Mouse (Mus musculus) telencephalon, adult 2 months (tissue): ENCODE measurements around the gene Lgals2.
"Not testable (repeated sequence)": the region's sequence is repeated elsewhere in the genome, so short reads cannot be mapped to it uniquely, and the experiment has no call there.

Source experiments
- DNase-seq: peaks from one replicate; pipeline ENCODE4 v3.0.0-alpha.2; 2011; ENCODE audit warnings: low read depth, low spot score

The Lgals2 gene

GRCm38 (mm10) chr15:78874989-78875388 lies 19.7 kb upstream of the Lgals2 start:
- DNase-seq, result no peak

GRCm38 (mm10) chr15:78873803-78874435 lies 18.6 kb upstream of the Lgals2 start:
- DNase-seq, result no peak

GRCm38 (mm10) chr15:78872021-78872608 lies 16.8 kb upstream of the Lgals2 start:
- no peak for DNase-seq

GRCm38 (mm10) chr15:78869775-78870174 lies 14.4 kb upstream of the Lgals2 start:
- DNase-seq, result no peak

- no peak for DNase-seq
Measured at GRCm38 (mm10) chr15:78868826-78869233, 13.5 kb upstream of the Lgals2 start.

- DNase-seq, result no peak
Measured at GRCm38 (mm10) chr15:78868398-78868797, 13.1 kb upstream of the Lgals2 start.

GRCm38 (mm10) chr15:78863852-78864253 lies 8.5 kb upstream of the Lgals2 start:
- no peak for DNase-seq

GRCm38 (mm10) chr15:78863154-78863553 lies 7.8 kb upstream of the Lgals2 start:
- DNase-seq, result no peak

- DNase-seq, result no peak
Measured at GRCm38 (mm10) chr15:78862280-78862679, 7.0 kb upstream of the Lgals2 start.

GRCm38 (mm10) chr15:78859714-78860113 lies 4.4 kb upstream of the Lgals2 start:
- no peak for DNase-seq

GRCm38 (mm10) chr15:78859311-78859710 lies 4.0 kb upstream of the Lgals2 start:
- DNase-seq, result no peak

- DNase-seq, result no peak
Measured at GRCm38 (mm10) chr15:78857009-78857408, 1.7 kb upstream of the Lgals2 start.

- DNase-seq, result peak; percentile 60
Measured at GRCm38 (mm10) chr15:78851505-78852153, 3.7 kb downstream of the Lgals2 start.

GRCm38 (mm10) chr15:78850944-78851343 lies 4.4 kb downstream of the Lgals2 start:
- DNase-seq, result no peak

GRCm38 (mm10) chr15:78850059-78850824 lies 5.1 kb downstream of the Lgals2 start:
- DNase-seq, result peak; percentile 38

GRCm38 (mm10) chr15:78849485-78849884 lies 5.8 kb downstream of the Lgals2 start:
- DNase-seq, result no peak

GRCm38 (mm10) chr15:78848467-78848866 lies 6.9 kb downstream of the Lgals2 start:
- DNase-seq, result no peak

GRCm38 (mm10) chr15:78846805-78847204 lies 8.5 kb downstream of the Lgals2 start:
- not testable (repeated sequence) for DNase-seq

- no peak for DNase-seq
Measured at GRCm38 (mm10) chr15:78846352-78846751, 9.0 kb downstream of the Lgals2 start.

GRCm38 (mm10) chr15:78845867-78846266 lies 9.5 kb downstream of the Lgals2 start:
- DNase-seq, result no peak

GRCm38 (mm10) chr15:78845321-78845720 lies 10.0 kb downstream of the Lgals2 start:
- DNase-seq, result no peak

GRCm38 (mm10) chr15:78844791-78845190 lies 10.5 kb downstream of the Lgals2 start:
- DNase-seq, result peak; percentile 51
